Mouse (Mus musculus): ENCODE measurements around the gene Crhr2. TPM values are rescaled to one million over a fixed set of nuclear protein-coding genes. Genes with fewer than 3 reads are reported as not detected.
A peak's percentile ranks its signal among the peaks of the same experiment; 100 is the strongest.

Gene Crhr2
- total RNA-seq, 2 experiments from 2014 or later: 3.4 to 4.8 TPM

GRCm38 (mm10) chr6:55123056-55123455 lies 9.8 kb downstream of the Crhr2 start:
- no peak for DNase-seq

DNA sequence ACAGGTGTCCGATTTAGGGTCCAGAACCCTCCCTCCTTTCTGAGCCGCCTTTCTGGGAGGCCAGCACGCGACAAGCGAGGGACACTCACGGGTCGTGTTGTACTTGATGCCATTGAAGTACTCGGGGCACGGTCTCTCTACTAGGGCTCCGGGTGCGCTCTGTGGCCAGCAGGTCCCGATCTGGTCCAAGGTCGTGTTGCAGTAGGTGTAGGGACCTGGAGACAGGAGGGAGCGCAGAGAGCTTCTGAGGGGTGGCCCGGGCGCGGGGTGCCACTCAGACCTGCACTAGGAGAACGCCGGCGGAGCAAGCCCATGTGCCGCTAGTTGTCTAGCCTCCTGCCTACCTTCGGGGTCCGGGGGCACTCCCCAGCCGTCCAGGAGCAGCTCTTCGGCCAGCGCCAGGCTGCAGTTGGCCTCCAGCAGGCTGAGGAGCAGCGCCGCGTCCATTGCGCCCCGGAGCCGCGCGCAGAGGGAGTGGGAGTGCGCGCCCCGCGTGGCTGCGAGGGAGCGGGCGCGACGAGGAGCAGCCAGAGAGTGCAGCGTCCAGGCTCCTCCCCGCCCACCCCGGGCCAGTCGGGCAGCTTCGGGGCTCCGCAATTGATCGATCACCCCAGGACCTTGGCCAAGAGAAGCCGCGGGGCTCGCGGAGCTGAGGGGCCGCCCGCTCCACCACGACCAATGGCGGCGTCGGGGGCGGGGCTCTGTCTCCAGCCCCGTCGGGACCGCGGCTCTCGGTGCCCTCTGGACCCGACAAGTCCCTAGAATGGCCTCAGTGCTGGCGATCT lies 15.3 kb downstream of the Crhr2 start:
- DNase-seq: peak; percentile 19

- DNase-seq: peak; percentile 45
Observed at GRCm38 (mm10) chr6:55108358-55108757, 24.5 kb downstream of the Crhr2 start.

- no peak for DNase-seq
Observed at GRCm38 (mm10) chr6:55098603-55099002, 34.2 kb downstream of the Crhr2 start.

- DNase-seq: no peak
Observed at GRCm38 (mm10) chr6:55098030-55098429, 34.8 kb downstream of the Crhr2 start.

DNA sequence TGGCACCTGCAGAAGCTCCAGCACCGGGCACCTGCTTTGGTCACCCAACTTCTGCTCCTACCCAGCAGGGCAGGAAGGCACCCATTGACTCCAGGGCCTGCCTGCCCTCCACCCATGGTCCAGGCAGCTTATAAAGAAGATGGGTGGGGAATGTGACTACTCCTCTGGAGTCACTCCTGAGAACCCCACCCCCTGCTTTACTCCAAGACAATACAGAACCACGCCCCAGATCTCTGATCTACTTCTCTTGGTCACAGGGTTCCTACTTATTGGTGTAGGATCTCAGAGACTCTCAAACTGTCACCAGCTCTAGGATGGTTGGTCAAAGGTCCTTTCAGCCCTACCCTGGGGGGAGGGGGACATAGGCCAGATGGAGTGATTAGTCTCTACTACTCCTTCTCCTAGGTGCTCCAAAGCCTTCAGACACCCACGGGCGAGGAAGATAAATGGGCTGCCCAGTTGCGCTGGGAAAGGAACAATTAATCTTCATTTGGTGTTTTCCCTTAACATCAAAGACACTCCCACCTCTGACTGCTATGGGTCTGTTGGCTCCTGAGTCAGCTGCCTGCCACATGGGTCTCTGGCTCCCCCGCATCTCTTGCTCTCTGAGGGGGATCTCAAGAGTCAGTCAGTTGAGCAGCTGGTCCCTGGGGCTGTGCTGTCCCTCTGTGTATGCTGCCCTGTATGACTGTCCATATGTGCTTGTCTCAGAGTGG lies 39.2 kb downstream of the Crhr2 start:
- no peak for DNase-seq

DNA sequence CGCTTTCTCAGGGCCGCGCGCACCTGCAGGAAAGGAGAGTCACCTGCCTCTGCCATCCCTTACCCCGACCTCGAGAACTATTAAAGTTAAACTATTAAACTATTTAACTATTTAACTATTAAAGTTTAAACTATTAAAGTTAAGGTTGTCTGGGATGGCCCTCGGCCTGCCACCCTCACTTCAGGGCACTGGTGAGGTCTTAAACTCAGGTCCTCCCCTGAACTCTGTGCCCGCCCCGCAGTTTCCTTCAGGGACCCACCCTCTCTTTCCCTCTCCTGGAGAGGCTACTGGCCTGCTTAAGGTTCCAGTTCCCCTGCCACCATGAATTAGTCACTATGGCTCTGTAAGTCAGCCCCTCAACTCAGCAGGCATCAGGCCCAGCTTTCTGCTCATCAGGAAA lies 41.4 kb downstream of the Crhr2 start:
- no peak for DNase-seq

GRCm38 (mm10) chr6:55090639-55091038 lies 42.2 kb downstream of the Crhr2 start:
- peak; percentile 31 for DNase-seq

- DNase-seq: no peak
Observed at GRCm38 (mm10) chr6:55087355-55087754, 45.5 kb downstream of the Crhr2 start.

DNA sequence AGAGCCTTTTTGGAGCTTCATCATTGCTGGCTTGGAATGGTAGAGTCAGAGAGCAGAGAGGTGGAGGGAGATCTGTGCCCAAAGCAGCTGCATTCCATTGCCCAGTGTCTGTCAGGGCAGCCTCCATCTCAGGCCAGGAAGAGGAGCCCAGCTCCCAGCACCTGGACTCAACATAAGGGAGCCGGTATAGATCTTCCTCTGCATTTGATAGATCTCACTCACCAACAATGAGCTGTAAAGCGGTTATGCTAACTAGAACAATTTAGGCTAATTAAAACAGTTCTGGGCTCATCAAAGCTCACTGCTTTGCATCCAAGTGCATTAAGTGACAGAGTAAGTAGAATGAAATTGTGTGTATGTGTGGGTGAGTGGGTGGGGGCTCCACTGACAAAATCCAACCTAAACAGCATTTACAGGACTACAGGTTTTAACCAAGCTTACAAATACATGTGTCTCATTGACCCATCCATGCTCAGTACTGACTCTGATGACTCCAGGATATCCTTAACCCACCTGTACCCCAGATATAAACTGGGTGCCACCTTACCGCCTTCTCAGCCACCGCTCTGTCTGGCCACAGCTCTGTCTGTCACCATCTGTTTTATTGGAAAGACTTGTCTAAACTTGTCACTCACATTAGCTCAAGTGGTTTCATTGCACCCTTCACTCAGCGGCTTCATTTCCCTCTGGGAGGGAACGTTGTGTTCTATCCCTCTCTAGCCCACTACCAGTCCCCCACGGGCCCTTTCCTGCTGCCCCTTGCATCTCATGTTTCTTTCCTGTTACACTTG lies 50.4 kb downstream of the Crhr2 start:
- no peak for DNase-seq

GRCm38 (mm10) chr6:55081379-55081778 lies 51.4 kb downstream of the Crhr2 start:
- DNase-seq: no peak

DNA sequence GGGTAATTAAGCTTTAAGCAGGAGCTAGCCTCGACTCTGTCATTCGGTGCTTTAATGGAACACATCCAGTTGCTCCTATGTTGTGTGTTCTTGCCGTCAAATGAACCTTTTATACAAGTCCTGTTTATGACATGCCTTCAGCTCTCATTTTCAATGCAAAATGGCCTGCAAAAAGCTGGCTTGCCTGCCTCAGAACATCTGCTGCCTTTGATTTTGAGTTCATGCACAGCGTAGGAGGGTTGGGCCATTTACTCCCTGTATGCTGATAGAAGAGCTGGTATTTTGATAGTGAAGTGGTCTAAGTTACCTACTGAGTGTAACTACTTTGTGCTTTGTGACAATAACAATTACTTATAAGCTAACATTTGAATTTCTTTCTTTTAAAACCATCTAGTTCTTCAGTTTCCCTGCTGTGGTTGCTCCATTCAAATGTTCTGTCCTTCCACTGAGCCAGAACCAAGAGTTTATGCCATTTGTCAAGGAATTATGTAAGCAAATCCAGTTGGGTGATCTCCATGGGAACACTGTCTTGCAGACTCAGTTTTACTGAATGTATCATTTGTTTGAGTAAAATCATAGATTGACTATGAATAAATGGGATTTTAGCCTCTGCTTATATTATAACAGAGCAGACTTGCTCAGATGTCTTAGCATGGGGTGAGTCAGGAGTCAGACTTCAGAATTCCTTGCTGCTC lies 56.1 kb downstream of the Crhr2 start:
- no peak for DNase-seq

- no peak for DNase-seq
Observed at GRCm38 (mm10) chr6:55065903-55066302, 66.9 kb downstream of the Crhr2 start.

DNA sequence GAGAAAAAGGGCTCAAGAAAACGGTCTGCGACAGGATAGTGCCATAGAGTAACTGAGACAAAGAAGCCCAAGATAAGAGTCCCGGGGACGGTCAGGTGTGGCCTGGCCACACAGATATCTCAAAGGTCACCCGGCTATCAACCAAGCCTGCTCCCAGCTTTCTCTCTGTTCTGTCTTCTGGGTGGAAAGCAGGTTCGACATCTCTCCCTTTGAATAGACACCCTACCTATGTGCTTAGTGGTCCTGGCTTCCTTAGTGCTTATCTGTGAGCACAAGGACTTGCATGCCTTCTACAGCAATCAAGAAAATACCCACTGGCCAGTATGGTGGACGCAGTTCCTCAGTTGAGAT lies 68.4 kb downstream of the Crhr2 start:
- DNase-seq: no peak

GRCm38 (mm10) chr6:55063793-55064476 lies 68.9 kb downstream of the Crhr2 start:
- no peak for DNase-seq

DNA sequence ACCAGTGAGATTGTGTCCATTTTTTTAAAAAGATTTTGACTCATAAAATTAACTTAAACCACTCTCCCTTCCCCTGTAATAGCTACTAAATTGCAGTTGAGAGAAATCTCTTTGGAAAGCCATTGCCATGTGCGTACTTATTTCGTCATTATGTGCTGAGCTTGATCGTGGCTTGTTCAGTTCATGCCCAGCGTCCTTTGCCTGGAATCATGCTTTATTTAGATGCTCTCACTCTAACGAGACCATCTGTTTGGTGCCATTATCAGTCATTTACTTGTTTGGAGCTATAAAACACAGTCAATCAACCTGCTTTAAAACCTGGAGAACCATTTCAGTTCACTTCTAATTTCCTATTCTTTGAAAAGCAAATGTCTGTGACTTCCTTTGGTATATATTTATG lies 70.6 kb downstream of the Crhr2 start:
- DNase-seq: no peak

GRCm38 (mm10) chr6:55061328-55061727 lies 71.5 kb downstream of the Crhr2 start:
- no peak for DNase-seq

DNA sequence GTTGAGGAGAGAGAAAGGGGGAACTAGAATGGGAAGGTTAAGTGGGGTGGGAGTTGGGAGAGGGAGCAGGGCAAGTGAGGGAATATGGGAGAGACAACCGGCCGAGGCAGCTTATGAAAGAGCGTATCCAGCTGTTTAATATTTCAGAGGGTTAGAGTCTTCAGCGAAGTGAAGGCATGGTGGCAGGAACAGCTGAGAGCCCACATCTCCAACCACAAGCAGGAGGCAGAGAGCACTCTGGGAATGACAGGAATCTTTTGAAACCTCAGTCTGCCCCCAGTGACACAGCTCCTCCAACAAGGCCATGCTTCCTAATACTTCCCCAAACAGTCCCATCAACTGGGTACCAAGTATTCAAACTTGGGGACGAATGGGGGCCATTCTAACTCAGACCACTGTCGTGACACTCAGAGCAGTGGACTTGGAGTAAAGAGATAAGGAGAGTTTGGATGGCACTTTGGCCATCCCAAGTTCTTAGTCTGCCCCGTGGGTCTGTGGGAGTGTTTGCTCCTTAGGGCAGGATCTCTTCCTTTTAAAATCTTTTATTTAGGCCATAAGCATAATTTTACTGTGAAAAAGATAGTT lies 72.5 kb downstream of the Crhr2 start:
- DNase-seq: no peak

- DNase-seq: no peak
Observed at GRCm38 (mm10) chr6:55057427-55057826, 75.4 kb downstream of the Crhr2 start.

GRCm38 (mm10) chr6:55054491-55054890 lies 78.3 kb downstream of the Crhr2 start:
- no peak for DNase-seq

DNA sequence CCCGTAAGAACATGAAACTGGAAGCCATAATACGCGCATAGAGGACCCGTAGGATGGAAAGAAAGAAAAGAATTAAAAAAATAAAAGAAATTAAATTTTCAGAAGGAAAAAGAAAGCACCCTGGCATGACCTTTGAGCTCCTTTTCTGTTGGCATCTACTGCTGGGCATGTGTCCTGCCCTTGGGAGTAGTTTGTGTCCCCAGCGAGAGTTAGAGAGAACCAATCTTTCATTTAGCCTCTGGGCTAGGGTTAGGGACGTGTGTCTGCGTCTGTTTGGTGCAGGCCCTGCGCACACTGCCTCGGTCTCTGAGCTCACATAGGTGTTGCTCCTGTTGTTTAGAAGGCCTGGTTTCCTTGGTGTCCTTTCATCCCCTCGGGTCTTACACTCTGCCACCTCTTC lies 83.6 kb downstream of the Crhr2 start:
- no peak for DNase-seq

Data from gastrocnemius, postnatal 10 days (tissue).